Mouse (Mus musculus) liver, adult 2 months (tissue): Measurements from ENCODE around the gene Rbm15b. TPM values are rescaled to one million over a fixed set of nuclear protein-coding genes. Genes with fewer than 3 reads are reported as not detected.

ENCODE experiments used
- DNase-seq: peaks from one replicate; pipeline ENCODE4 v3.0.0-alpha.2; 2011; ENCODE audit warnings: low read depth, low spot score; ENCODE audit errors: extremely low read depth
- H3K27ac ChIP-seq: fragments of 200-500 bp; replicated peaks from 2 replicates; pipeline ENCODE4 v1.5.1; 2012; ENCODE audit warnings: low read depth, mild to moderate bottlenecking, control low read depth, inconsistent platforms, low read length; ENCODE audit not compliant: insufficient read depth
- H3K27me3 ChIP-seq: fragments of 200-500 bp; 2 replicates; pipeline ENCODE4 v1.6.1; 2012; ENCODE audit warnings: mild to moderate bottlenecking, moderate library complexity, low read length, inconsistent platforms; ENCODE audit not compliant: control insufficient read depth, insufficient read depth
- H3K36me3 ChIP-seq: fragments of 200-500 bp; 2 replicates; pipeline ENCODE4 v1.6.1; 2012; ENCODE audit warnings: low read length, inconsistent platforms; ENCODE audit not compliant: control insufficient read depth, insufficient read depth
- H3K4me1 ChIP-seq: fragments of 200-500 bp; 2 replicates; pipeline ENCODE4 v1.6.1; 2011; ENCODE audit warnings: low read length; ENCODE audit not compliant: control insufficient read depth, insufficient read depth
- H3K4me3 ChIP-seq: fragments of 200-500 bp; 2 replicates; pipeline ENCODE4 v1.5.1; 2011; ENCODE audit warnings: low read depth, mild to moderate bottlenecking, control low read depth, low read length, moderate library complexity; ENCODE audit not compliant: insufficient read depth
- H3K79me2 ChIP-seq: fragments of 200-500 bp; 2 replicates; pipeline ENCODE4 v1.6.1; 2012; ENCODE audit warnings: inconsistent platforms, mild to moderate bottlenecking, low read length, moderate library complexity; ENCODE audit not compliant: control insufficient read depth, insufficient read depth
- H3K9ac ChIP-seq: fragments of 200-500 bp; 2 replicates; pipeline ENCODE4 v1.6.1; 2012; ENCODE audit warnings: low read depth, mild to moderate bottlenecking, control low read depth, inconsistent platforms, low read length
- CTCF ChIP-seq: fragments of 200-500 bp; IDR thresholded peaks from 2 replicates; pipeline ENCODE4 v1.5.1; 2011; ENCODE audit warnings: low read depth, low read length, control low read depth
- POLR2A ChIP-seq: fragments of 200-500 bp; IDR thresholded peaks from 2 replicates; pipeline ENCODE4 v1.6.1; 2011; ENCODE audit warnings: low read length, control low read depth; ENCODE audit not compliant: insufficient read depth; ENCODE audit errors: extremely low read depth
- WGBS: fragments of 180-500 bp; shearing (Covaris S2); methylation state at CpG from one replicate; pipeline ENCODE4 v1.1.7; 2018; 5-methylcytosine and 5-hydroxymethylcytosine counted together
- polyA plus RNA-seq: library from polyadenylated mRNA; depleted of rRNA; stranded (reverse); fragments of >200 nt; gene quantifications from 2 replicates; pipeline ENCODE4 v1.2.3, GENCODE M21; 2012; rRNA removed
- total RNA-seq: library from RNA; depleted of rRNA; stranded (reverse); fragments of >200 nt; gene quantifications from 2 replicates; pipeline ENCODE4 v1.2.3, GENCODE M21; 2014; rRNA removed

Rbm15b gene
- total and polyA plus RNA-seq, 2 experiments: 4.8 to 4.9 TPM

DNA sequence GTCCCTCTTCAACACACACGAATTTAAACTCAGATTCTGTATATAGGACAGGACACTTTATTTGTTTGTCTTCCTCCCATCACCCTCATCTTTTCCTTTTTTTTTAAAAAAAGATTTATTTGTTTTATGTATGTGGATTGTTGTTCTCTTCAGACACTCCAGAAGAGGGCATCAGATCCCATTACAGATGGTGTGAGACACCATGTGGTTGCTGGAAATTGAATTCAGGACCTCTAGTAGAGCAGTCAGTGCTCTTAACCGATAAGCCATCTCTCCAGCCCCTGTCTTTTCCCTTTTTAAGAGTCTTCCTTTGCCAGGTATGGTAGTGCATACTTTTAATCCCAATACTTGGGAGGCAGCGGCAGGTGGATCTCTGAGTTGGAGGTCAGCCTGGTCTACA, 30.6 kb downstream of the Rbm15b start:
- Histone ChIP-seq H3K4me1 (no peaks in the 10 kb centered on the region), H3K79me2 (no peaks in the 10 kb centered on the region), H3K27ac (no peak overlapping the region), H3K4me3 (no peak overlapping the region), H3K27me3 (no peaks in the 10 kb centered on the region), H3K9ac (no peak overlapping the region), H3K36me3 (peaks cover 62% of the 10 kb centered on the region)
- WGBS: 82% methylated on average over 3 of the region's 3 CpGs
- no peak for TF ChIP-seq POLR2A
- TF ChIP-seq CTCF: no peak
- DNase-seq: no peak

DNA sequence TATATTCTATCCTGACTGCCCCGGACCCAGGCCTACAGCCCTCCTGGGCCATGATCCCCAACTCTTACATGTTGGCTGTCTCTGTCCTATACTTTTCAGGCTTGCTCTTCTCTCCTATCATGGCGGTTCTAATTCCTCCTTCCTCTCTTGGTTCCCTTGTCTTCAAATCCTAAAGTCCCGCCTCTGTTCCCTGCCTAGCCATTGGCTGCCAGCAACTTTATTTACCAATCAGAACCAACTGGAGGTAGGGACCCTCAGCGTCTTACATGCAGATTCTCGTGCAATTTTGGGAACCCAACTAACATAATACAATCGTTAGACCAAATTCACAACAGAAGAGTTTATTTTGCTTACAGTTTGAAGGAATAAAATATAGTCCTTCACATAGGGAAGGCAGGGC, 44.4 kb downstream of the Rbm15b start:
- no peak overlapping the region for H3K9ac ChIP-seq
- no peaks in the 10 kb centered on the region for H3K79me2 ChIP-seq
- H3K27ac ChIP-seq: no peak overlapping the region
- peaks cover 59% of the 10 kb centered on the region for H3K36me3 ChIP-seq
- WGBS: 95% methylated on average over 6 of the region's 6 CpGs
- H3K4me1 ChIP-seq: no peaks in the 10 kb centered on the region
- H3K4me3 ChIP-seq: no peak overlapping the region
- DNase-seq: no peak
- no peaks in the 10 kb centered on the region for H3K27me3 ChIP-seq
- TF ChIP-seq CTCF: no peak

DNA sequence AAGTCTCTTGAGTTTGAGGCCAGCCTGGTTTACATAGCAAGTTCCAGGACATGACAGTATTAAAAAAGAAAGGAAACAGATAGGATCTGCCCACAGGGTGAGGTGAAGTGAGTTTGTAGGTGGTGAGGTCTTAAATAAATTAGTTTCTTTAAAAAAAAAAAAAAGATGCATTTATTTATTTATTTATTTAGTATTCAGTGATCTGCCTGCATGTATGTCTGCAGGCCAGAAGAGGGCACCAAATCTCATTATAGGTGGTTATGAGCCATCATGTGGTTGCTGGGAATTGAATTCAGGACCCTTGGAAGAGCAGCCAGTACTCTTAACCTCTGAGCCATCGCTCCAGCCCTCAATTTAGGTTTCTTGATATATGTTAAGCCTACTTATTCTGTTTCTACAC, 46.7 kb downstream of the Rbm15b start:
- Histone ChIP-seq H3K27me3 (no peaks in the 10 kb centered on the region), H3K79me2 (no peaks in the 10 kb centered on the region), H3K4me3 (no peak overlapping the region), H3K9ac (no peak overlapping the region), H3K27ac (no peak overlapping the region), H3K36me3 (peaks cover 58% of the 10 kb centered on the region), H3K4me1 (no peaks in the 10 kb centered on the region)
- DNase-seq: no peak
- TF ChIP-seq CTCF (peak; percentile 18; the same call in 1 of the 2 replicates), POLR2A (no peak)
- 100% methylated on average over 1 of the region's 1 CpGs for WGBS

Other genes starting within 250 kb of the Rbm15b start
- not detected in 2 replicates for gene Grm2, start 231.3 kb downstream of the Rbm15b start, total RNA-seq
- gene Grm2, start 231.3 kb downstream of the Rbm15b start, polyA plus RNA-seq: not detected in 2 replicates
- gene Tex264, start 201.5 kb downstream of the Rbm15b start, total RNA-seq: 52.6 and 63.1 TPM in 2 replicates
- 147 and 163 TPM in 2 replicates for gene Tex264, start 201.5 kb downstream of the Rbm15b start, polyA plus RNA-seq
- gene Rad54l2, start 98.2 kb downstream of the Rbm15b start, total RNA-seq: 8.1 and 8.9 TPM in 2 replicates
- gene Rad54l2, start 98.2 kb downstream of the Rbm15b start, polyA plus RNA-seq: 16.4 and 21.5 TPM in 2 replicates
- gene Dcaf1, start 65.6 kb downstream of the Rbm15b start, total RNA-seq: 14.2 and 14.9 TPM in 2 replicates
- 7.7 and 12.0 TPM in 2 replicates for gene Dcaf1, start 65.6 kb downstream of the Rbm15b start, polyA plus RNA-seq
- 78.2 and 102 TPM in 2 replicates for gene Manf, start 4.6 kb upstream of the Rbm15b start, total RNA-seq
- gene Manf, start 4.6 kb upstream of the Rbm15b start, polyA plus RNA-seq: 43.1 and 74.6 TPM in 2 replicates